Mouse (Mus musculus): ENCODE measurements around the gene Gm11549.
A peak's percentile ranks its signal among the peaks of the same experiment; 100 is the strongest.

The Gm11549 gene

DNA sequence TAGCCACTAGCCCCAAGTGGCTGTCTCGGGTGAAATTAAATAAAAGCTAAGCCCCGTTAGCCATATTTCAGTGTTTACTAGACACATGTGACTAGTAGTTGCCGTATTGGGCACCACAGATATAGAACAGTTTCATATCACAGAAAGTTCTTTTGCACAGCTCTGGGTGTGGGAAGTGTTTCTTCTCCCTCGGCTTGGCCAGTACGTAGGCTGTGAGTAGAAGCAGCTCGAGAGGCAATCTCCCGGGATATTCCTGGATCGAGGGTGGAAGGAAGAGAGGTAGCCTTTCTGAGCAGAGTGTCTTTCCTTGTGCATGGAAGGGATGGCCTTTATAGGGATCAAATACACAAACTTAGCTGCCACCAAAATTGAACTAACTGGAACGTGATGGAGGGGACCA, 5.4 kb downstream of the Gm11549 start:
- DNase-seq (ENCODE audit: low spot score), result no peak

DNA sequence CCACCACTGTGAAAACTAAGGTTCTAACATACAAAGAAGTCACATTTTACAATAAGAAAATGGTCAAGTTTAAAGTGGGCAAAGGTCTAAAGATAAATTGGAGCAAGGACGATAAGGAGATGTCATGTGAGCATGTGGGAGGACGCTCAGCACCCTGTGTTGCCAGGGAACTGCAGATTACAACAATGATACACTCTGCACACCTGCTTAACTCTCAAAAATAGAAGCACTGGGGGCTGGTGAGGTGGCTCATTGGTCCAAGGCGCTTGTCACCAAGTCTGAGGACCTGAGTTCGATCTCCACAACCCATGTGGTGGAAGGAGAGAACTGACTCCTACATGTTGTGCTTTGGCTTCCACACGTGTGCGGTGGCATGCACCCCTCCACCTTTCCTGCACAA, 10.1 kb downstream of the Gm11549 start:
- no peak for DNase-seq (ENCODE audit: low spot score)

DNA sequence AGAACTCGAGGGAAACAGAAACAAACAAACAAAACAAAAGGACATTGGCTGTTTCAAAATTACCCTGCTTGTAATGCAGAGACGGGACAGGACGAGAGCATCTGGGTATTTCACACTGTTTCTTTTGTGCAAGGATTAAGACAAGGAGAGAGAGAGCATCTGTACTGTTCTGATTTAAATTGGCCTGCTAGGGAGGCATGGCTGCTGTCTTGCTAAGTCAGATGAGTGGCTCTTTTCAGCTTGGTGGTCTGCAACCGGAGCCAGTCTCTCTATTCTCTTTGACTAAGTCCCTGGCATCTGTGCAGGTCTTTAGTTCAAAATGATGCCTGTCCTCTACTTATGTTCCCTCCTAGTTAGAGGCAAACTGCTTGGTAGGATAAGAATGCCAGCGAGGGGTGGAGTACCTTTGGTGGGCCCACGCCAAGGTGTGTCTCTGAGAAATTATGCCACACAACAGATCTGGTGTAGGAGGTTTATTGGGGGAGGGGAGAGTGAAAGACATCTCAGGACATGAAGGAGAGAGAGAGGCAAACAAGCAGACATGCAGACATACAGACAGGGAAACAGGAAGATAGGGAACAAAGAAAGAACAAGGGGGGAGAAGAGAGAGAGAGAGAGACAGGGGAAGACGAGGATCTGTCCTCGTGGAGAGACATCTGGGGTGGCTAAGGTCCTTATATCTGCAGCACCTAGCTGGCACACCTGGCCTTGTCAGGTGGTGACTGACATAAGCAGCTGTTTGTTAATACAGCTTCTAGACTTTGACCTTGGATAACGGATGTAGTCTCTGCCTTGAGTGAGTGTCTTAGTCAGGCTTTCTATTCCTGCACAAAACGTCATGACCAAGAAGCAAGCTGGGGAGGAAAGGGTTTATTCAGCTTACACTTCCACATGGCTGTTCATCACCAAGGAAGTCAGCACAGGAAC, 15.5 kb downstream of the Gm11549 start:
- DNase-seq (ENCODE audit: low spot score), result no peak

DNA sequence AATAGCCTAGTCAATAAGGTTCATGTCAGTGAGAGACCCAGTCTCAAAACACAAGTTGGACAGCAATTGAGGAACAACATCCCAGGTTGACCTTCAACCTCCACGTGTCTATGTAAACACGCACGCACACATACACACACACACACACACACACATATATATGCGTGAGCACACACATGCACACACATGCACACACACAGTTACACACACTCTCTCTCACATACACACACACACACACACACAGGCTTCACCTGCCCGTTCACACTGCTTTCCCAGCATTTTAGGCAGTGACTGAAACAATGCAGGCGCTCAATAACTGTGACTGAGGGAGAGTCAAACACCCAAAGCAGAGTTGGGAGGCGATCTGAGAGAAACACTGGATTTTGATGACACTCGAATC, 16.3 kb downstream of the Gm11549 start:
- no peak for DNase-seq (ENCODE audit: low spot score)

DNA sequence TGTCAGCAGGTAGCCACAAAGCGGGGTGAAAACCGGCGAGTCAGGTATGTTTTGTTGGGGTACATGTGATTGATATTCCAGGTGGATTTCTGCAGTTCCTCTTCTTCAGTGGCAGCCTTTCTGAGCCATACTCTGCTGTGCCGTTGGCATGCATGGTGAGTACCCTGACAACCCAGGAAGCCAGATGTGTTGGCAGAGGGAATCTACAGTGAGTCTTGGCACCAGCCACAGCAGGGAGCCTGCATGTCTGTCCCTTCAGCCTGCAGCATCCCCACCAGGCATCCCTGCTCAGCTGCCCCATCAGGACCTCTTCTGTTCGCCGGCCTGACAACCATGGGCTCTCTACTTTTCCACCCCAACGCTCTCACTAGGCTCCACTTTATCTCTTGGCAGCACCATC, 20.1 kb downstream of the Gm11549 start:
- DNase-seq (ENCODE audit: low spot score), result no peak

DNA sequence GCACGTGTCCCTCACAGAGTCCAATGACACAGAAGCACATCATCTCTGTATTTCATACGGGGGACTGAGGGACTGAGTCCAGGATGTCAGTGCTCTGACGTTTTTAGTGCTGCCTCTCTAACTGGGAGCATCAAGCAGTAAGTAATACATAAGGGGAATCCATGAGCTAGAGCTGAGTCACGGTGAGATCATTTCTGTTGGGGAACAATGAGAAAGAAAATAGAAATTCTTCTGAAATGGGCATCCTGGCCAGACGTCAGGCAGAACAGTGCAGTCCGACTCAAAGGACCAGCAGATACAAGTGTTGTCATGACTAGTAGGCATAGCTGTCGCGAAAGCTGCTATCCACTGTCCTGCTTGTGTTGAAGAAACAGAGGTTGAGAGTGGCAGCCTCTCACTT, 20.6 kb downstream of the Gm11549 start:
- no peak for DNase-seq (ENCODE audit: low spot score)

DNA sequence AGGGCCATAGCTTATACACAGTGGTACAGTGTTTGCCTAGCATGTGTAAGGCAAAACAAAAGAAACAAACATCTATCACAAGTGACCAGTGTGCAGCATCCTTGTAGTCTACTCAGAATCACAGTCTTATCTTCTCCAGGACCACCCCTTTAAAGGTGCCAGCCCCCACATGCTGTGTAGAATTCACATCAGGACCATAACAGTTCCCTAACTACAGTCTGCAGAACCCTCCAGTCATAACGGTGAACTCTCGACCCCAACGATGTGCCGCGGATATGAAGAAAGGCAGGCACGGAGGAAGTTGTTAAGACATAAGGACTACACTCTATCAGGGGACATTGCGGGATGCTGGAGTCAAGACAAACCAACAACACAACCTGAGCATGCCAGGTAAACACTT, 22.2 kb downstream of the Gm11549 start:
- no peak for DNase-seq (ENCODE audit: low spot score)

DNA sequence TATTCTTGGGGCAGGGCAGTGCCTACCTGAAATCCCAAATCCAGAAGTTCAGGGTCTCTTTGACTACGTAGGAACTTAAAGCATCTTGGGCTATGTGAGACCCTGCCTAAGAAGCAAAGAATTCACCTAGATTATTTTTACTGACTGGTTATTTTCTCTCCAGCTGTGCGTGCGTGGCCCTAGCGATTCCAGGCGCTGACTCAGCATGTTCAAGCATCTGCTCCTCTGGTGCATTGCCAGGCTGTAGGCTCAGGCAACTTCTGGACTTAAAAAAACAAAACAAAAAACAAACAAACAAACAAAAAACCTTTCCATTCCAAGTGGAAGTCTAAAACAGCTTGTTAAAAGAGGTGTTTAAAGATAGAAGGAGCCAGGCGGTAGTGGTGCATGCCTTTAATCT, 23.4 kb downstream of the Gm11549 start:
- DNase-seq (ENCODE audit: low spot score), result no peak

DNA sequence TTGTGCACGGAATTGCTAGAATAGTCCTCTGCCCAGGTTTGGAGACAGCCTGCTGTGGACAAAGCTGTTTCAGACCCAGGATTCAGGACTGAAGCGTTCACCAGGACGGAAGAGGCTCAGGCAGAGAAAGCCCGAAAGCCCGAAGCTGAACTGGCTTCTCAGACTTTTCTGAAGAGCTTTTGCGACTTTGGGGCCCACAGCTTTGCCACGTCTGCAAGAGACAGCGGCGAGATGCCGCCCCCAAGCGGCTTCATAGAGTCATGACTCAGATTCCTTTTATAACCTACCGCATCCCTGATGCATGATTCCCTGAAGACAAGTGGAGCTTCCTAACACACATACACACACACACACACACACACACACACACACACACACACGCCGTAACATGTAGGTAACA, 24.9 kb downstream of the Gm11549 start:
- peak; percentile 90 for DNase-seq (ENCODE audit: low spot score)

DNA sequence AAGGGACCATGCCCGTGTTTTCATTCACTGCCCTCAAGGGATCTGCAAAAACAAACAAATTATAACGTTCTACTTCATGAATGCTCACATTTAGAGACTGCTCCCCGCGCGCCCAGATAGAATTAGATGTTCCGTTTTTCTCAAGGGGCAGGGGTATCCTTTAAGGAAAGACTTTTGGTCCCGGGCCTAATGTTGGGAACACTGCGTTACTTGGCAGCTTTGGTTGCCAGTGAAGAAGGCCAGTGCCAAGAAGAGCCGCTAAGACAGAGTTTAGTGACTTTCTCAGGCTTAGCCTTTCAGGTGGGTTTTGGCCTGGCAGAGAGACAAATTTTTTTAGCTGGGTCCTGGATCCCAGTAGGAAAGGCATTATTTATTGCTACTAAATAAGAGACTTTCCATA, 25.3 kb downstream of the Gm11549 start:
- no peak for DNase-seq (ENCODE audit: low spot score)

DNA sequence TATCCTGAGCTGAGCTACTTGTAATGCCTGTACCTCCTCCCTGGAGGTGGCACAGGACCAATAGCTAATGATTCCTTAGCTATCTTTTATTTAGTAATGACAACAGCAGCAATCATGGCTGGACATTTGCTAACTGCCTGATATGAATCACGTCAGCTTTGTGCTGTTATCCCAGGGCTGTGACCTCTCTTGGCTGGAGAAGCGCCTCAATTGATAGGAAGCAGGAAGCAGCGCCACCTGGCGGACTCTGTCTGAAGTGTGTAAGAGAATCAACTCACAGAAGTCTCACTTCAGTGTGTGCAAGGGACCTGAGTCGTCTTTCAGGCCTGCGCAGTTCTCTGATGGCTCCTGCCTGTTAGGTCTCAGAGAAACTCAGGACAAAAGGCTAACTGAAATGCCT, 26.2 kb downstream of the Gm11549 start:
- peak; percentile 95 for DNase-seq (ENCODE audit: low spot score)

DNA sequence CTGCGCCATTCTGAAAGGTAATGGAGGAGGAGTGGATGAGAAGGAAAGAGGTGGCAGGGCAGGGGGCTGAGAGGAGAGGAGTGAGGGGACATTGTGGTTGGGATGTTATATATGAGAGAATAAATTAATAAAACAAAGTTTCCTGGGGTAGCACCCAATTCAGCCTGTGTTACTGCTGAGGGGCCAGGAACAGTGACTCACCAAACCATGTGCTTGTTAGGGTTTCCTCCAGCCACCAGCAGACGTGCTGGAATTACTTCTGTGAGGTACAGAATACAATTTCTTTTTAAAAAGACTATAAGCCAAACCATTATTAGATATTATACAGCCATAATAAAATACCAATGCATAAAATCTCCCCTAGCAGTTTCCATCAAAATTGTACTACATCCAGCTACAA, 27.0 kb downstream of the Gm11549 start:
- DNase-seq (ENCODE audit: low spot score), result no peak

DNA sequence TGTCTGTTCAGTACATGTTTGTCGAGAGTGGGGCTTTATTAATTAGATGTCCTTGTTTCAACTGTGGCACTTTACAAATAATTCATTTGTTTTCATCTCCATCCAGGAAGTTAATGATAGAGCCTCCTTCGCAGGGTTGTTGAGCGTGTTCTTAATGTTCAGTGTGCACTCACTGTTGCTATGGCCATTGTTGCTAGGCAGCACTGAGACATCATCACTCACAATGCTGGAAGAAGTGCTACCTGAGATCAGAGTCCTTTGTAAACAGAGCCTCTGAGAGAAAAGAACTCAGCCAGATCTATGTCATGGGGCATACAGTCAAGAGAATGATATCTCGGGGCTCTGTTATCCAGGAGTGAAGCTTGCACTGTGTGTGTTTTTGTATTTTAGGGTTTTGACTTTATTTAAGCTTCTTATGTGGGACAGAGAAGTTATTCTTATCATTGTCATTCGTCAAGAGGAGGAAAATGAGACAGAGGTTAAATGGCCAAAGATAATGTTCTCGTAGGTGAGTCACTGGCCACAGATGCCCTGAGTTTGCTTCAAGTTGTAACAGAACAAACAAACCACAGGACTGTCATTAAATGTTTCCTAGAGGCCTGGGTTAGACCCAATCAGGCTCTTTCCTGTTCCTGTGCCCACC, 27.9 kb downstream of the Gm11549 start:
- no peak for DNase-seq (ENCODE audit: low spot score)

DNA sequence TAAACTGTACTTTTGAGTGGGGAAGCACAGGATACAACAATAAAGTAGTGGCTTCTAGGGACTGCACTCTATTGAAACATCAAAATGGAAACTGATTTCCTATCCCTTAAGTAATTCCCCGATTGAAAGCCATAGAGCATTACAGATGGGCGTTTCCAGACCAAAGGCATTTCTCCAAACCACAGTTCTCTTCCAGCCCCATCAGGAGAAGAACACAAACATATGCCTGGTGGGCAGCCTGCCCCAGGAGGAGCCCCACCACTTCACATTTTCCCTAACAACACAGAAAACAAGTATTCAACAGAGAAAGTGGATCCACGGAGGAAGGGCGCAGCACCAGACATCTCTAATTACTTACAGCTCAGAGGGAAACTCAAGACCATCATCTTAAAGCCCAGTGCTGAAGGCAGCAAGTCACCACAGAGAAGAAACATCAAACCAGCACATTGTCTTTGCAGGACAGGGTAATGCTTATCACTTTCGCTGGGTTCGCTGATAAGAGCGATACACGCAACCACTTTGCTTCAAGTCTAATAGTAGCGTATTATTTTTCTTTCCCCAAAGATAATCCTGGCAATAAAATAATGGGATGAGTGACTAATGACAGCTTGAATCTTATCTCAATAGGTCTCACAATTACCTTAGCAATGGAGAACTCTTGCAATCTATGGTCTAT, 28.8 kb downstream of the Gm11549 start:
- DNase-seq (ENCODE audit: low spot score), result no peak

DNA sequence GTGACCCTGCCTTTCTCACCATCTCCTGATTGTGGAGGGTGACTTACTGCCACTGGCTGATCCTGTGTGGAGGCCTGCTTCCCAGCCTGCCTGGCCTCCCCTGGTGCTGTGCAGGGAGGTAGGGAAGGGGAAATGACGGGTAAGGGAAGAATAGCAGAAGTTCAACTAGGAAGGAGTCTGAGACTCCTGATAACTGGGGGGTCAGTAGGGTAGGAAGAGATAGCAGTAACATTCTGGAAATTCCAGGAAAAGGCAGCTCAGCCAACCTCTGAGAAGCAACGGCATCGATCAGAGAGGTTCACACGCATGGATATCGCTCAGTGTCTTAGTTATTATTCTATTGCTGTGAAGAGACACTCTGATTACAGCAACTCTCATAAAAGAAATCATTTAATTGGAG, 30.1 kb downstream of the Gm11549 start:
- no peak for DNase-seq (ENCODE audit: low spot score)

DNA sequence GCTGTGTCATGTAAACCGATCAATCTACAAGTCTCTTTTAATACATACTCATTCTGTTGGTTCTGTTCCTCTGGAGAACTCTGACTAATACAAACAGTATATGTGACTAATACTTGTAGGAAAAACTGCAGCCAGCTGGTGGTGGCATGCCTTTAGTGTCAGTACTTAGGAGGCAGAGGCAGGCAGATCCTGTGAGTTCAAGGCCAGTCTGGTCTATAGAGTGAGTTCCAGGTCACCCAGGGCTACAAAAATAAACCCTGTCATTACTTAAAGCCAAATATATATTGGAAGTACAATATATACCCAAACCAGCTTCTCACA, 32.1 kb downstream of the Gm11549 start:
- DNase-seq (ENCODE audit: low spot score), result no peak

DNA sequence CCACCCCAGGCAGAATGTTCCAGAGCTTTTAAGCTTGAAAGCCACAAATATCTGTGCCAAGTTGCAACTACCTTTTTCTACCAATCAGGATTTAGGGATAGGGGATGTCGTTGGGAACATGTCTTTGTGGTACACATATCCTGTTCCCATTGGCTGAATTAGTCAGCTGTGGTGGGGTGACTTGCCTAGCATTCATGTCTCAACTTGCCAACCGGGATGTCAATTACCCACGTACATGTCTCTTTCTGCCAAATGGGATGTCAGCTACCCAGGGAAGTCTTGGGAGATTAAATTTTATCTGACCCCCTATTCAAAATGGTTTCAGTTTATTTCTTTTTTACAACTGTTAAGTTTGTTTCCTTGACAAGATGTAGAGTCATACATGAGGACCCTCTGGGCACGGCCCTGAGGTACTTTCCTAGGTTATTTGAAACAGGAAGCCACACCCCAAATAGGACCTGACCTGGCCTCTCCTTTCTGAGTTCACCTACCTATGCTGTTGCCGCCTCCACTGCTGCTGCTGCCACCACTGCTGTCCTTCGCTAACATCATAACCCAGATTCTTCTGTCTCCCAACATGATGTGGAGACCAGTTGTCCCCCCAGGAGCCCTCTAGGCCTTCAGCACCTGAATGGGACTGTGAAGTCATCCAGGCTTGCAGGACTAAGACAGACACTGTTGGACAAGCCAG, 32.6 kb downstream of the Gm11549 start:
- no peak for DNase-seq (ENCODE audit: low spot score)

DNA sequence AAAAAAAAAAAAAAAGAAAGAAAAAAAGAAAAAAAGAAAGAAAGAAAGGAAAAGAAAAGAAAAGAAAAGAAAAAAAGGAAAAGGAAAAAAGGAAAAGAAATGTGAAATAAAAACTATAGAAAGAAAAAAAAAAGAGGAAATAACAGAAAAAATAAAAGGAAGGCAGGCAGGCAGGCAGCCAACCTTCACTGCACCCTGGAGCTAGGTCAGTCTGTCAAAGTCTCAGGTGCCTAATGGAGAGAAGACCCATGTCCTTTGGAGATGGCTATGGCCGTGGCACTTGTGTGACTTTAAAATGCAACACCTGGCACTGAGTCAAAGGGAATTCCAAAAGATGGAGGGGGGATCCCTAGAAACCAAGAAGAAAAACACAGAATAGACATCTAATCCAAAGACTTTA, 33.2 kb downstream of the Gm11549 start:
- no peak for DNase-seq (ENCODE audit: low spot score)

DNA sequence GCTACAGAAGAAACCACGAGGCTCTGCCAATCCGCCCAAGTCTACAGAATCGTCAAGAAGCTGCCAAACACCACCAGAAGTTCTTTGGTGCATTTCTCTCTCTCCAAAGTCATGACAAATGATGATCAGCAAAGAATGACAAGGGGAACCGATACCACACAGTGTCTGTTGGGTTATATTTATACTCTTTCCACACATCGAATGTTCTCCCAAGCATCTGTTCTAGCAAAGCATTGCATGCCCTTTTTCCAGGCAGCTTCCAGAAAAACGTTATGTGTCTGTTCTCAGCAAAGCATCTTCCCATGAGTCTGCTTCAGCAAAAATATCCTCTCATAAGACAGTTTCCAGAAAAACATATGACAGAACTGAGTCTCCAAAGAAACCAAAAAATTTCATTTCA, 34.7 kb downstream of the Gm11549 start:
- no peak for DNase-seq (ENCODE audit: low spot score)

DNA sequence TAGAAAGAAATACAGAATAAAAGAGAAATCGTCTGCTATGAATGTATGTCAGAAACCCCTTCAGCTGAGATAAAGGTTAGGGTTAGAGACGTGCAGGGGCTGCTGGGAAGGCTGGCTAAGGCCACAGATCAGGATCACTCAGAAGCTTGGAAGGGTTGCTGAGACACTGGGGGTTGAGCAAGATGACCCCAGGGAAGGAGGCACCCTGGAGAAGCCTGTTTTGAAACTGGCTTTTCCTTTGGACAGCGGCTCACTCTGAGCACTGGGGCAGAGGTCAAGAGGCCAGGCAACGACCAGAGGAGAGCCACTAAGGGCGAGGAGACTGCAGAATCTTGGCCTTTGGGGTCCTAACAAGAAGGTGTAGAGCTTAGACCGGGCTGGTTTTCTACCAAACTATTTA, 35.4 kb downstream of the Gm11549 start:
- no peak for DNase-seq (ENCODE audit: low spot score)

DNA sequence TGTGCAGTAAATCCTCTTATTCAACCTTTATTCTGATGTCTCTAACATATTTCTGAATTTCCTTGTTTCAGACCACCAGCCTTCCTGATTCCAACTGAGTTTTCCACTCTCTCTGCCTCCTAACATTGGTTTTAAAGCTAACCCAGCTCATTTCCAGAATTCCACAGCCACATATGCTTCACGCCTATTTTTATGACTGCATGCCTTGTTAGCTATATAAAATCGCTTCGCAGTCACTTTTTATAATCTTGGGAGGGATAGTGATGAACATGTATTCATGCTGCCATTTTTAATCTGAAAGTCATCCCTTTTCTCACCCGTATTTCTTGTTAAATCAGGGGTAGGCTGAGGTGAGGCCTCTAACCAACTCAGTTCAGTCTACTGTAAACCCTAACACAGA, 37.3 kb downstream of the Gm11549 start:
- no peak for DNase-seq (ENCODE audit: low spot score)

DNA sequence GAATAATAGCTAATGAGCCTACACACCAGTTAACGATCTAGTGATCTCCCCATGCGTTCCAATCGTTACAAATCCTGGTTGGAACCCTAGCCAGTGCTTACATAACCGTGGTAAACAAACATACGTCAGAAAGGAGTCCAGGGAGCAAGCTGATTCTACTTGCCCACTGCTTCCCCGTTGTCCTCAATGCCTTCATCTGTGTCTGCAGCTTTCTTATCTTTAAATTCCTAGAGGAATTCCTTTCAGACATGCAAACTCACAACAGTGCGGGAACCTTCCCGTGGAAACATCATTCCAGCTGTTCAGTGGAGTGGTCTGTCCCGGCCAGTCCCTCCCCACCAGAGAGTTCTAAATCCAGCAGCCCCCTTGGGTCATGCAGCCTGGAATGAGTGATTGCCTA, 38.7 kb downstream of the Gm11549 start:
- no peak for DNase-seq (ENCODE audit: low spot score)

DNA sequence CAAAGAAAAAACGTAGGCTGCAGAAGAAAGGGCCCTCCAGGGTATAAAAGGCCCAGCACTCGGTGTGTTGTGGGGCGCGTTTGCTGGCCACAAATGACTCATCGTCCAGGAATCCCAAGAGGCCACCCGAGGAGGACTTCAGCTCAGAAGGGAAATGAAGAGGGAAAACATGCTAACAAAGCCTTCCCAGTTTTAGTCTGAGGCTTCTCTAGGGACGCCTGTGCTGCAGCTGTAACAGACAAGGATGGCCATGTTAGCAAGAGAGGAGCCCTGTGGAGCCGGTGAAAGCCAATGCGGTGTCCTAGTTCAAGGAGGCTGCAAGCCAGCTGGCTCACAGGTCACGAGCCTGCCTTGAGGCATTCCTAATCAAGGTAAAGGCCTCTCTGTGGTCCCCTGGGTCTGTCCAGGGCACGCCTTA, 39.8 kb downstream of the Gm11549 start:
- DNase-seq (ENCODE audit: low spot score), result peak; percentile 77

Data from embryo, embryonic 10.5 days (tissue).